Mouse (Mus musculus) left cerebral cortex, postnatal 36 days (tissue): ENCODE results near the gene Mcm9. TPM values are rescaled to one million over a fixed set of nuclear protein-coding genes. Genes with fewer than 3 reads are reported as not detected.
"Not testable (repeated sequence)": the region's sequence is repeated elsewhere in the genome, so short reads cannot be mapped to it uniquely, and the experiment has no call there.

ENCODE experiments used
- DNase-seq, 2 experiments: peaks; one replicate each; pipeline ENCODE4 v3.0.0; 2021 to 2022; ENCODE audit warnings: low spot score in 2 of 2, mixed read lengths in 1 of 2
- intact Hi-C: fragments of 180-260 bp; cut with DNase I; formaldehyde crosslinking; loops from one replicate; pipeline ENCODE4 v1.15.1; 2025
- total RNA-seq, 2 experiments: library from RNA; stranded (reverse); gene quantifications; 2 replicates each; pipeline ENCODE4 v1.2.3; 2021

The Mcm9 gene
- 1 to 10 TPM; 5.8 to 6.3 TPM for total RNA-seq

- not testable (repeated sequence) for DNase-seq
- intact Hi-C loops = loop anchor here (1.0 kb wide), 1 partner anchor 34 kb away; the partner anchor contains the start of gene Asf1a
Observed at GRCm38 (mm10) chr10:53630339-53630738, at the start of gene Mcm9. Mcm9 (minus strand) TSS chr10:53630439.

GRCm38 (mm10) chr10:53661788-53662187 is 31.5 kb upstream of the Mcm9 start:
- no peak for DNase-seq

GRCm38 (mm10) chr10:53654239-53654638 is 24.0 kb upstream of the Mcm9 start:
- intact Hi-C loops, DNase-seq: not testable (repeated sequence)

More at GRCm38 (mm10) chr10:53661788-53662187, 31.5 kb upstream of the Mcm9 start:
- intact Hi-C loops = no loop called here

- DNase-seq = no peak
Observed at GRCm38 (mm10) chr10:53650683-53651082, 20.4 kb upstream of the Mcm9 start.

GRCm38 (mm10) chr10:53641507-53641906 is 11.3 kb upstream of the Mcm9 start:
- intact Hi-C loops = loop anchor here (1.0 kb wide), 1 partner anchor 154 kb away; no protein-coding TSS in a partner anchor
- no peak for DNase-seq

More at GRCm38 (mm10) chr10:53650683-53651082, 20.4 kb upstream of the Mcm9 start:
- intact Hi-C loops = no loop called here

DNA sequence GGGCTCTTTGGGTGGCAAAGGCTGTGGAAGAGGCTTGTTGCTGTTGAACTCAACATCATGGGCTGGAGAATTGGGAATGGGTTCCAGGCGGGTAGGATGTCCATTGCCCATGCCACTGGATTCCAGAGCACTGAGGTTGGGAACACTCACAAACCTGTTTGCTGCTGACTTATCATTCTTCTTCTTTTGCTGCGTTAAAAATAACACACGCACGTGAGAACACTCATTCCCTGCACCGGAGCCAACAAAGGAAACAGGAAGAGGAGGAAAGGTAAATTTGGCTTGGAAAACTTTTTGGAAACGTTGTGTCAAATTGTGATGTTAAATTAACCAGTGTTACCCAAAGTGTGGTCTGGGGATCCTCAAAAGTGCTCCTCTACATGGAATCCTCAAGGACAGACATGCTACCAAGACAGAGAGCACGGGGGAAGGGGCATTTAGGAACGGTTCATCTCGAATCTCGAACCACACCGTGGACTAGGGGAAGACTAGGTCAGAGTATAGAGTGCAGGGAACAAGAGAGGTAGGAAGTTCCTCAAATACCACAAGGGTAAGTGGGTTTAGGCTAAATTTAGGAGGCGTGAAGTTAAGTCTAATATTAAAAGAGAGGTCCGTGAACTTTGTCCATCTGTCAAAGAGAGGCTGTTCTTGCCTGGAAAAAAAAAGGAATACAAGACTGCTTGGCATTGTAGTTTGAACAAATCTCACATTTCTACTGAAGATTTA is 5.2 kb upstream of the Mcm9 start:
- no peak for DNase-seq
- intact Hi-C loops = no loop called here

GRCm38 (mm10) chr10:53634160-53634559 is 3.9 kb upstream of the Mcm9 start:
- intact Hi-C loops = no loop called here
- DNase-seq = no peak

GRCm38 (mm10) chr10:53629918-53630250 is 355 bp downstream of the Mcm9 start:
- peak; percentile 94 to 95 for DNase-seq
- intact Hi-C loops = loop anchor here (1.0 kb wide), 1 partner anchor 34 kb away; the partner anchor contains the start of gene Asf1a

- DNase-seq = peak; percentile 84 to 88
- intact Hi-C loops = no loop called here
Observed at GRCm38 (mm10) chr10:53629247-53629917, 857 bp downstream of the Mcm9 start.

DNA sequence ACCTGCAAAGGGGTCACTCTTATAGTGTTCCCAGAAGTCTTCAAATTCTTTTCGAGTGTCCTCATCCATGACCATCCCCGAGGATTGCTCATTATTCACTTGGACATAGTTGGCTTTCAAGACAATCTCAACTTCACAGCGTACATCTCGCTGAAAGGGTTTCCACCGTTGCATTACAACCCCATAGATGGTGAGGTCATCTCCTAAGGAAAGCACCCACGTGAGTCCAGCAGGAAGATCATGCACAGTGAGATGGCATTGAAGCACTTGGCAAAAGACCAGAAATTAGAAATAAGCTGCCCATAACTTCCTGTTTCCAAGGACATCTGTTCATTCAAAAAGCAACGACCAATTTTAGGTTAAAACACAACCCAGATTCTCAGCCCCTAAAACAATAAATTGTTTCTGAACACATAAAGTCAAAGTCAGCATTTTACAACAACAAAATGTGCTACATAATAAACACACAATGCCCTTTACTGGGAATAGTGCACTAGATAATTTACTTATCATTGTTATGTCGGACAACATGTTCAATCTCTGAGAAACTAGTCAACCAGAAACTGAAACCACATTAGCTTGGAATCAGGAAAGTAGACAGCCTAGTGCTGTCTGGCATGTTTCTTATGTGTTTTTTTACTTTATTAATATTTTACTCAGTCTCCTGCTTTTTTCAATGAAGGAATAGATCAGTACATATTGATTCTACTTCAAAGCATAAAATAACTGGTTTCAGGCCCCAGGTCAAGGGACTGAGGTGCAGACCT is 14.2 kb downstream of the Mcm9 start:
- DNase-seq = no peak
- intact Hi-C loops = no loop called here

DNA sequence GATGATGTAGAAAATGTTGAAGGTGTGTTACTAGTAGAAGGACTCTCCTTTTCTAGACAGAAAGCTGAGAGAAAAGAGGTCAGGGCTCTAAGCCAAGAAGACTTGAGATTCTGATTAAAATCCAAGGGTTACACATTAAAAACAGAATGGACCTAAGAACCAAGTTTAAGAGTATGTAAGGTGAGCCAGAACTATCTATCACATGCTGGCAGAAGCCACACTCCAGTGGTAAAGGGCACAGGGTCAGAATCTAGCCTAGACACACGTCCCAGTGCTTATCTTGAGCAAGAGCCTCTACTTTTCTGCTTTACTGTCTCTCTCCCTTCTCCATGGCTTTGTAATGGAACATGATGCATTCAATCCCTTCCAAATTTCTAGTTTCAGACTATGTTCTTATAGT is 16.3 kb downstream of the Mcm9 start:
- intact Hi-C loops = no loop called here
- DNase-seq = no peak

- intact Hi-C loops = no loop called here
- no peak for DNase-seq
Observed at GRCm38 (mm10) chr10:53612172-53612571, 18.1 kb downstream of the Mcm9 start.

- DNase-seq = no peak
- intact Hi-C loops = no loop called here
Observed at GRCm38 (mm10) chr10:53608274-53608673, 22.0 kb downstream of the Mcm9 start.

DNA sequence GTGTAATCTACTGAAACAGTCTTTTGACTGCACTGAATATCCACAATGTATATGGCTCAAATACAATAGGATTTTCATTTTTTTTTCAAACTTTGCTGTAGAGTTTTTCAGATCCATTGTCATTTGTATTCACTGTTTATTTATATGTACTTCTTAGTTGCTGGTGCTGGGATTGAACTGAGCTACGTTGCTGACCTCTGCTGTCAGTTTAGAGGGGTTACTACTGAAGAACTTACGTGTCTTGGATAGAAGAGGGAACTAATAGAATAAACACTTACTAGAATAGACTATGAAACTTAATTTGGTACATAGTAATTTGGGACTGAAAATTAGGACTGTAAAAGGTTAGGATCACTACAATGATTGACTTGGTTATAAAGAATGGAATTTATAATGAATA is 24.9 kb downstream of the Mcm9 start:
- intact Hi-C loops = no loop called here
- no peak for DNase-seq

GRCm38 (mm10) chr10:53598821-53599220 is 31.4 kb downstream of the Mcm9 start:
- no peak for DNase-seq
- intact Hi-C loops = loop anchor here (10.0 kb wide), 1 partner anchor 254 kb away; no protein-coding TSS in a partner anchor

- peak; percentile 41 to 71 for DNase-seq
- intact Hi-C loops = loop anchor here (10.0 kb wide), 1 partner anchor 252 kb away; no protein-coding TSS in a partner anchor
Observed at GRCm38 (mm10) chr10:53597121-53597881, 32.9 kb downstream of the Mcm9 start.

DNA sequence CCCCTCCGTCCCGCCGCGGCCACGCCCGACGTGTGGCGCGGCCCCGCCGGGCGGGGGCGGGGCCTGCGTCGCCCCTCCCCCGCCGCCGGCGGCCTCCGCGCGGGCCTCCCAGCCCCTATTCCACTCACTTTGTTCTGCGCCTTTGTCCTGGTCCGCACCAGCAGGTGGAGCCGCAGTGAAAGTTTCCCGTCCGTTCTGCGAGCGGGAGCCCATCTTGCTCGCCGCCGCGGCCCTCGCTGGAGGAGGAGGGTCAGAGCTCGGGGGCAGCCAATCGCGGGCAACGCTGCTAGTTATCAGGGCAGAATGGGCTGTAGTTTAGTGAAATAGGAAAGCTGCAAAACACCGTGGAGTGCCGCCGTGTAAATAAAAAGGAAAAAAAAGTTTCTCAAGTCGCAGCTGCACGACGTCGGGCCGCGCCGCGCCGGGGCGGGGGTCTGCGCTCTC is 33.5 kb downstream of the Mcm9 start, which contains the start of gene Asf1a:
Asf1a (plus strand) TSS at position 81 of the 444 bp plus-strand sequence.
- intact Hi-C loops = loop anchor here (1.0 to 10.0 kb wide), 2 partner anchors 34 to 252 kb away; partner anchors contain the start of gene Mcm9
- peak; percentile 96 to 97 for DNase-seq

DNA sequence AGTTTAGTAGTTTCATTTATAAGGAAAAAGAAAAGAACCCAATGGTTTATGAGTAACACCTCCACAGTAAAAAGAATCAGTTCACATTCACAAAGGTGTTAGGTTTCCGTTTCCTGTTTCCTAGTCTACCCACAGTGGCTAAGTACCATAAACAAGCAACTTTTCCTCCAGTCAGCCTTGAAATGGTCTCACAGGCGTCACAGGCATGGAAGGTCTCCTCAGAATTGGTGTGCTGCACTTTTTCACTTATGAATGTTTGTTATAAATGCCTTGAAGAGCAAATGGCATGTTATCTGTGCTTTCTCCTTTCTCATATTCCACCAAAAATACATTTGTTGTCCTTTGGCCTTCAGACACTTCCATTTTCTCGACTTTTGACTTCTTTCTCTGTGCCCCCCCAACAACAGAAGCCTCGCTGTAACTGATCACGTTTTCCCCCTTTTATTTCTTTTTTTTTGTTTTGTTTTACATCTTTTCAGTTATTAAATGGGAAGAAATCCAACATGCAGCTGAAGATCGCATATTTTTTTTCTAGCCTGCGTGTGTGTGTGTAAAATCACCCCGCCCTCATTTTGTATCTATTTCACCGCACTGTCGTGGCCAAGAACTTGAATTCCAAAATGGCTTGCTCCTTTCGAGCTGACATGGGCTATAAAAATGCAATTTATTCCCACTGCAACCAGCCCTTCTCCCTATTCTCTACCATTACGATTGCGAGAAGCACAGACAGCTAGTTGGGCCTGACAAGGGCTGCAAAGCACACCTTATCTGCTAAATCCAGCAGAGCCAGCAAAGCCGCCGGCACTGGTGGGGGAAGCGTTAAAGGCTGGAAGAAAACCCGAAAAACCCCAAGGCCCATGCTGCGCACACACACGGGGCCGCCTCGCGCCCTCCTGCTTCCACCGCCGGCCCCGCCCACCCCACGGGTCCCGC is 34.2 kb downstream of the Mcm9 start:
- no peak for DNase-seq
- intact Hi-C loops = loop anchor here (1.0 to 10.0 kb wide), 2 partner anchors 34 to 251 kb away; partner anchors contain the start of gene Mcm9
